8 mouse cellular contexts compared by ENCODE assay signal in genomic region chr6:32271463-32271862, GRCm38 (mm10).
DNase-seq lines count a peak whose midpoint lies in the region.

No protein-coding gene starts in this region.

- DNase-seq in gastrocnemius, postnatal 10 days: peak; percentile 16
- no peak for DNase-seq in gastrocnemius, postnatal 4 days (ENCODE audit: low spot score in 2 of 2)
- peak; percentile 66 for DNase-seq in Muller cell, postnatal 12 days (ENCODE audit: inconsistent ontology term)
- peak; percentile 58 for DNase-seq in cerebellum, adult 9-10 months
- peak; percentile 27 to 42 for DNase-seq in layer of hippocampus, adult 8-10 months (ENCODE audit: low spot score in 2 of 2)
- peak; percentile 91 for DNase-seq in retina, postnatal 1 day
- no peak for DNase-seq in embryo, embryonic 10 days (ENCODE audit: low spot score)
- DNase-seq in thymus, postnatal 25 days: no peak

Comparison
In these comparisons a context has a peak if more than half of its experiments do, and no peak if none do; other contexts are left out.
1. DNase-seq: peak in gastrocnemius, postnatal 10 days (single experiment), Muller cell, postnatal 12 days (single experiment), cerebellum, adult 9-10 months (single experiment), layer of hippocampus, adult 8-10 months (2 of 2) and retina, postnatal 1 day (single experiment); none in gastrocnemius, postnatal 4 days (0 of 2), embryo, embryonic 10 days (single experiment) and thymus, postnatal 25 days (single experiment).